Mouse (Mus musculus): ENCODE measurements at regions not wholly inside any gene's neighbourhood (a gene's known extent, or its start where the extent isn't known, plus 50 kb on each side); places are given as distances from the start of the nearest gene placed in this dataset.

GRCm38 (mm10) chr1:77140906-77141305, 374.0 kb downstream of the Epha4 start:
- Histone ChIP-seq H3K4me1 (ENCODE audit: control insufficient read depth, insufficient read depth, low read length) (no peaks in the 10 kb centered on the region; the same call in 1 of the 2 replicates), H3K4me3 (ENCODE audit: low read depth, low read length) (no peak overlapping the region), H3K9me3 (ENCODE audit: control insufficient read depth, low read length) (no peaks in the 10 kb centered on the region), H3K27me3 (ENCODE audit: control insufficient read depth, insufficient read depth, low read length) (no peaks in the 10 kb centered on the region), H3K9ac (ENCODE audit: low read length) (no peak overlapping the region), H3K36me3 (ENCODE audit: control insufficient read depth, insufficient read depth, low read length) (no peaks in the 10 kb centered on the region), H3K4me2 (ENCODE audit: low read depth) (no peak overlapping the region), H3K27ac (ENCODE audit: low read depth, low read length) (no peak overlapping the region)
- ATAC-seq (ENCODE audit: insufficient read depth, low FRiP score, low TSS enrichment), result no peak
- 44% methylated on average over 7 of the region's 7 CpGs for WGBS
- peak; percentile 49 for DNase-seq (ENCODE audit: low spot score)

GRCm38 (mm10) chr1:77148052-77148451, 366.8 kb downstream of the Epha4 start:
- H3K27me3 ChIP-seq (ENCODE audit: control insufficient read depth, insufficient read depth, low read length), result no peaks in the 10 kb centered on the region
- no peaks in the 10 kb centered on the region for H3K9me3 ChIP-seq (ENCODE audit: control insufficient read depth, low read length)
- no peak overlapping the region for H3K27ac ChIP-seq (ENCODE audit: low read depth, low read length)
- ATAC-seq (ENCODE audit: insufficient read depth, low FRiP score, low TSS enrichment) (no peak), DNase-seq (ENCODE audit: low spot score) (no peak)
- 94% methylated on average over 4 of the region's 4 CpGs for WGBS
- no peaks in the 10 kb centered on the region for H3K4me1 ChIP-seq (ENCODE audit: control insufficient read depth, insufficient read depth, low read length)
- H3K4me2 ChIP-seq (ENCODE audit: low read depth), result no peak overlapping the region
- no peak overlapping the region for H3K4me3 ChIP-seq (ENCODE audit: low read depth, low read length)
- no peaks in the 10 kb centered on the region for H3K36me3 ChIP-seq (ENCODE audit: control insufficient read depth, insufficient read depth, low read length)
- no peak overlapping the region for H3K9ac ChIP-seq (ENCODE audit: low read length)

- 85% methylated on average over 4 of the region's 4 CpGs for WGBS
- no peaks in the 10 kb centered on the region for H3K4me1 ChIP-seq (ENCODE audit: control insufficient read depth, insufficient read depth, low read length)
- H3K27ac ChIP-seq (ENCODE audit: low read depth, low read length), result no peak overlapping the region
- no peaks in the 10 kb centered on the region for H3K9me3 ChIP-seq (ENCODE audit: control insufficient read depth, low read length)
- DNase-seq (ENCODE audit: low spot score) (no peak), ATAC-seq (ENCODE audit: insufficient read depth, low FRiP score, low TSS enrichment) (no peak)
- H3K9ac ChIP-seq (ENCODE audit: low read length), result no peak overlapping the region
- H3K36me3 ChIP-seq (ENCODE audit: control insufficient read depth, insufficient read depth, low read length), result no peaks in the 10 kb centered on the region
- no peaks in the 10 kb centered on the region for H3K27me3 ChIP-seq (ENCODE audit: control insufficient read depth, insufficient read depth, low read length)
- no peak overlapping the region for H3K4me3 ChIP-seq (ENCODE audit: low read depth, low read length)
- H3K4me2 ChIP-seq (ENCODE audit: low read depth), result no peak overlapping the region
Measured at GRCm38 (mm10) chr1:77168316-77168715, 346.6 kb downstream of the Epha4 start.

GRCm38 (mm10) chr1:77172463-77172862, 342.4 kb downstream of the Epha4 start:
- Histone ChIP-seq H3K4me3 (ENCODE audit: low read depth, low read length) (no peak overlapping the region), H3K9ac (ENCODE audit: low read length) (no peak overlapping the region), H3K9me3 (ENCODE audit: control insufficient read depth, low read length) (no peaks in the 10 kb centered on the region), H3K4me1 (ENCODE audit: control insufficient read depth, insufficient read depth, low read length) (no peaks in the 10 kb centered on the region), H3K36me3 (ENCODE audit: control insufficient read depth, insufficient read depth, low read length) (no peaks in the 10 kb centered on the region), H3K27ac (ENCODE audit: low read depth, low read length) (no peak overlapping the region), H3K4me2 (ENCODE audit: low read depth) (no peak overlapping the region), H3K27me3 (ENCODE audit: control insufficient read depth, insufficient read depth, low read length) (no peaks in the 10 kb centered on the region)
- DNase-seq (ENCODE audit: low spot score) (no peak), ATAC-seq (ENCODE audit: insufficient read depth, low FRiP score, low TSS enrichment) (no peak)
- WGBS, result 94% methylated on average over 1 of the region's 1 CpGs

GRCm38 (mm10) chr1:77174801-77175200, 340.1 kb downstream of the Epha4 start:
- H3K36me3 ChIP-seq (ENCODE audit: control insufficient read depth, insufficient read depth, low read length), result no peaks in the 10 kb centered on the region
- 83% methylated on average over 4 of the region's 4 CpGs for WGBS
- ATAC-seq (ENCODE audit: insufficient read depth, low FRiP score, low TSS enrichment) (no peak), DNase-seq (ENCODE audit: low spot score) (no peak)
- H3K9me3 ChIP-seq (ENCODE audit: control insufficient read depth, low read length), result no peaks in the 10 kb centered on the region
- H3K4me2 ChIP-seq (ENCODE audit: low read depth), result no peak overlapping the region
- H3K27me3 ChIP-seq (ENCODE audit: control insufficient read depth, insufficient read depth, low read length), result no peaks in the 10 kb centered on the region
- H3K4me3 ChIP-seq (ENCODE audit: low read depth, low read length), result no peak overlapping the region
- no peak overlapping the region for H3K27ac ChIP-seq (ENCODE audit: low read depth, low read length)
- no peaks in the 10 kb centered on the region for H3K4me1 ChIP-seq (ENCODE audit: control insufficient read depth, insufficient read depth, low read length)
- H3K9ac ChIP-seq (ENCODE audit: low read length), result no peak overlapping the region

- no peaks in the 10 kb centered on the region for H3K36me3 ChIP-seq (ENCODE audit: control insufficient read depth, insufficient read depth, low read length)
- no peak overlapping the region for H3K27ac ChIP-seq (ENCODE audit: low read depth, low read length)
- H3K27me3 ChIP-seq (ENCODE audit: control insufficient read depth, insufficient read depth, low read length), result no peaks in the 10 kb centered on the region
- ATAC-seq (ENCODE audit: insufficient read depth, low FRiP score, low TSS enrichment) (no peak), DNase-seq (ENCODE audit: low spot score) (no peak)
- no peak overlapping the region for H3K4me3 ChIP-seq (ENCODE audit: low read depth, low read length)
- H3K9me3 ChIP-seq (ENCODE audit: control insufficient read depth, low read length), result no peaks in the 10 kb centered on the region
- no peak overlapping the region for H3K9ac ChIP-seq (ENCODE audit: low read length)
- no peaks in the 10 kb centered on the region for H3K4me1 ChIP-seq (ENCODE audit: control insufficient read depth, insufficient read depth, low read length)
- H3K4me2 ChIP-seq (ENCODE audit: low read depth), result no peak overlapping the region
- 48% methylated on average over 3 of the region's 3 CpGs for WGBS
Measured at GRCm38 (mm10) chr1:77175214-77175613, 339.7 kb downstream of the Epha4 start.

GRCm38 (mm10) chr1:77176516-77176915, 338.4 kb downstream of the Epha4 start:
- H3K36me3 ChIP-seq (ENCODE audit: control insufficient read depth, insufficient read depth, low read length), result no peaks in the 10 kb centered on the region
- H3K4me1 ChIP-seq (ENCODE audit: control insufficient read depth, insufficient read depth, low read length), result no peaks in the 10 kb centered on the region
- DNase-seq (ENCODE audit: low spot score), result no peak
- H3K27ac ChIP-seq (ENCODE audit: low read depth, low read length), result no peak overlapping the region
- H3K27me3 ChIP-seq (ENCODE audit: control insufficient read depth, insufficient read depth, low read length), result no peaks in the 10 kb centered on the region
- 91% methylated on average over 2 of the region's 2 CpGs for WGBS
- no peak for ATAC-seq (ENCODE audit: insufficient read depth, low FRiP score, low TSS enrichment)
- H3K4me3 ChIP-seq (ENCODE audit: low read depth, low read length), result no peak overlapping the region
- no peak overlapping the region for H3K4me2 ChIP-seq (ENCODE audit: low read depth)
- H3K9me3 ChIP-seq (ENCODE audit: control insufficient read depth, low read length), result no peaks in the 10 kb centered on the region
- H3K9ac ChIP-seq (ENCODE audit: low read length), result no peak overlapping the region

GRCm38 (mm10) chr1:77183965-77184364, 330.9 kb downstream of the Epha4 start:
- no peak for DNase-seq (ENCODE audit: low spot score)
- no peak overlapping the region for H3K4me3 ChIP-seq (ENCODE audit: low read depth, low read length)
- no peak overlapping the region for H3K4me2 ChIP-seq (ENCODE audit: low read depth)
- no peaks in the 10 kb centered on the region for H3K4me1 ChIP-seq (ENCODE audit: control insufficient read depth, insufficient read depth, low read length)
- H3K27ac ChIP-seq (ENCODE audit: low read depth, low read length), result no peak overlapping the region
- H3K27me3 ChIP-seq (ENCODE audit: control insufficient read depth, insufficient read depth, low read length), result no peaks in the 10 kb centered on the region
- no peaks in the 10 kb centered on the region for H3K9me3 ChIP-seq (ENCODE audit: control insufficient read depth, low read length)
- no peak for ATAC-seq (ENCODE audit: insufficient read depth, low FRiP score, low TSS enrichment)
- WGBS, result 87% methylated on average over 2 of the region's 2 CpGs
- H3K36me3 ChIP-seq (ENCODE audit: control insufficient read depth, insufficient read depth, low read length), result no peaks in the 10 kb centered on the region
- H3K9ac ChIP-seq (ENCODE audit: low read length), result no peak overlapping the region

- H3K4me2 ChIP-seq (ENCODE audit: low read depth), result no peak overlapping the region
- no peak for DNase-seq (ENCODE audit: low spot score)
- WGBS, result 67% methylated on average over 3 of the region's 3 CpGs
- H3K4me3 ChIP-seq (ENCODE audit: low read depth, low read length), result no peak overlapping the region
- no peaks in the 10 kb centered on the region for H3K36me3 ChIP-seq (ENCODE audit: control insufficient read depth, insufficient read depth, low read length)
- no peaks in the 10 kb centered on the region for H3K9me3 ChIP-seq (ENCODE audit: control insufficient read depth, low read length)
- no peaks in the 10 kb centered on the region for H3K27me3 ChIP-seq (ENCODE audit: control insufficient read depth, insufficient read depth, low read length)
- H3K27ac ChIP-seq (ENCODE audit: low read depth, low read length), result no peak overlapping the region
- no peak for ATAC-seq (ENCODE audit: insufficient read depth, low FRiP score, low TSS enrichment)
- no peak overlapping the region for H3K9ac ChIP-seq (ENCODE audit: low read length)
- no peaks in the 10 kb centered on the region for H3K4me1 ChIP-seq (ENCODE audit: control insufficient read depth, insufficient read depth, low read length)
Measured at GRCm38 (mm10) chr1:77190141-77190540, 324.7 kb downstream of the Epha4 start.

All from neural tube, embryonic 11.5 days (tissue).